Comparison of ENCODE assay signal across 39 mouse cellular contexts in the genomic region with DNA sequence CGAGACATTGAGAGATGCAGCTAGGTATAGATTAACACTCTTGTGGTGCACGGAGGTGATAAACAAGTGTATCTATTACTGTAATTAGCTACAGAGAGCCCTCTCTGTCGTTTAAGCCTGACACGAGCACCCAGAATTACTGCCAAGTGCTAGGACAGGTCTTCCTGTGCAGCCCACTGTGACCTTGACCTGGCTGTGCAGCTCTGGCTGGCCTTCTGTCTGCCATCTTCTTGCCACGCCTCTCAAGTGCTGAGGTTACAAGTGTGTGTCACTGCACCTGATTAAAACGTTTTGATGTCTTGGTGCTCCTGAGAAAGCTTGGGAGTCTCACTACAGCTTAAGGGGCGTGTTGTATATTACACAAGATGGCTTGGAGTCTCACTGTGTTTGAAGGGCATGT. TPM values are rescaled to one million over a fixed set of nuclear protein-coding genes. Genes with fewer than 3 reads are reported as not detected.
A peak's percentile ranks its signal among the peaks of the same experiment; 100 is the strongest.
DNase-seq lines count a peak whose midpoint lies in the region; ATAC-seq and TF ChIP-seq lines count a peak whose summit lies in the region.
"Had no signal": no experiment of that assay in that cellular context is flagged by ENCODE, and none has a peak within 500 bp of the region (broad histone marks: within the 10 kb centered on the region; RNA-seq: fewer than 3 reads in every experiment).

No protein-coding gene starts in this region.

- 0 out of 2 replicates have a peak, but pooled peaks have one; percentile 23 for ATAC-seq in stomach, embryonic 14.5 days (ENCODE audit: insufficient number of reproducible peaks, insufficient read depth, low FRiP score, low read depth)
- ATAC-seq in stomach, postnatal 0 days (ENCODE audit: low FRiP score, low TSS enrichment) = no peak
- ATAC-seq in liver, embryonic 16.5 days (ENCODE audit: low read depth) = peak; percentile 33
- ATAC-seq: forebrain, embryonic 16.5 days; intestine, postnatal 0 days; midbrain, embryonic 16.5 days; Patski had no signal

- intact Hi-C loops in gastrocnemius, adult 2 months (cut with DNase I) = no loop called here
- intact Hi-C loops in gastrocnemius, postnatal 14 days (cut with DNase I; ENCODE audit: low total_unique reads) = no loop called here

- no peaks in the 10 kb centered on the region for H3K4me1 ChIP-seq in stomach, embryonic 14.5 days (ENCODE audit: control insufficient read depth, insufficient read depth, low read length)
- no peaks in the 10 kb centered on the region for H3K4me1 ChIP-seq in stomach, postnatal 0 days (replicated peaks; ENCODE audit: control insufficient read depth, insufficient read depth)
- peaks cover 39% of the 10 kb centered on the region for H3K4me1 ChIP-seq in liver, embryonic 16.5 days (ENCODE audit: control insufficient read depth, low read depth, low read length)

- H3K27ac ChIP-seq in gastrocnemius, adult 2 months = peak overlapping the region; percentile 73
- no peak overlapping the region for H3K27ac ChIP-seq in stomach, embryonic 14.5 days (ENCODE audit: low read length)
- no peak overlapping the region for H3K27ac ChIP-seq in stomach, postnatal 0 days (replicated peaks)
- H3K27ac ChIP-seq in liver, embryonic 16.5 days (ENCODE audit: low read length) = peak overlapping the region; percentile 69
- H3K27ac ChIP-seq: embryonic facial prominence, embryonic 12.5 days; forebrain, embryonic 10.5 days; hindbrain, embryonic 14.5 days; limb, embryonic 12.5 days; neural tube, embryonic 12.5 days had no signal

- H3K27me3 ChIP-seq in stomach, embryonic 14.5 days (ENCODE audit: control insufficient read depth, insufficient read depth, low read length) = no peaks in the 10 kb centered on the region
- H3K27me3 ChIP-seq in stomach, postnatal 0 days (ENCODE audit: control insufficient read depth, insufficient read depth, low read length) = no peaks in the 10 kb centered on the region
- H3K27me3 ChIP-seq in liver, embryonic 16.5 days (ENCODE audit: control insufficient read depth, insufficient read depth, low read depth, low read length) = no peaks in the 10 kb centered on the region
- H3K27me3 ChIP-seq: embryonic facial prominence, embryonic 12.5 days; heart, embryonic 12.5 days; limb, embryonic 12.5 days; neural tube, embryonic 12.5 days; Patski had no signal

- H3K9me3 ChIP-seq in stomach, embryonic 14.5 days (ENCODE audit: control insufficient read depth, low read depth, low read length) = no peaks in the 10 kb centered on the region
- no peaks in the 10 kb centered on the region for H3K9me3 ChIP-seq in stomach, postnatal 0 days (ENCODE audit: control insufficient read depth, low read length)
- H3K9me3 ChIP-seq in liver, embryonic 16.5 days (replicated peaks; ENCODE audit: control insufficient read depth, low read length) = no peaks in the 10 kb centered on the region
- H3K9me3 ChIP-seq: embryonic facial prominence, embryonic 12.5 days; forebrain, embryonic 10.5 days; G1E; limb, embryonic 12.5 days; neural tube, embryonic 12.5 days had no signal

- DNase-seq in gastrocnemius, adult 2 months = no peak
- no peak for DNase-seq in gastrocnemius, postnatal 14 days
- no peak for DNase-seq in stomach, postnatal 0 days (ENCODE audit: low spot score)
- DNase-seq in cerebellum, adult 11-12 months = no peak
- no peak for DNase-seq in lung, postnatal 10 days
- no peak for DNase-seq in right cerebral cortex, postnatal 25 days
- DNase-seq: cerebellum, adult 11 months; cerebellum, adult 9-11 months; embryo, embryonic 11 days; heart, postnatal 4 days; lung, adult 18-20 months; lung, postnatal 14 days; right cerebral cortex, adult 18-20 months; right cerebral cortex, postnatal 4 days; thymus, postnatal 14 days had no signal

- H3K4me2 ChIP-seq in stomach, embryonic 14.5 days (replicated peaks; ENCODE audit: low read depth, low read length) = no peak overlapping the region
- H3K4me2 ChIP-seq in stomach, postnatal 0 days (replicated peaks; ENCODE audit: low read depth) = no peak overlapping the region
- H3K4me2 ChIP-seq in liver, embryonic 16.5 days (ENCODE audit: low read depth, low read length) = peak overlapping the region; percentile 39
- H3K4me2 ChIP-seq: embryonic facial prominence, embryonic 12.5 days; heart, embryonic 12.5 days; hindbrain, embryonic 14.5 days; limb, embryonic 12.5 days; midbrain, embryonic 11.5 days; neural tube, embryonic 12.5 days had no signal

- no peak overlapping the region for H3K9ac ChIP-seq in stomach, embryonic 14.5 days (replicated peaks; ENCODE audit: low read depth, low read length)
- no peak overlapping the region for H3K9ac ChIP-seq in stomach, postnatal 0 days (ENCODE audit: low read length)
- no peak overlapping the region for H3K9ac ChIP-seq in liver, embryonic 16.5 days (ENCODE audit: low read depth, low read length)
- H3K9ac ChIP-seq: embryonic facial prominence, embryonic 12.5 days; heart, embryonic 12.5 days; hindbrain, embryonic 14.5 days; limb, embryonic 12.5 days; neural tube, embryonic 12.5 days had no signal

- WGBS in stomach, embryonic 14.5 days = 68% methylated on average over 7 of the region's 7 CpGs
- 71% methylated on average over 7 of the region's 7 CpGs for WGBS in stomach, postnatal 0 days
- 30% methylated on average over 7 of the region's 7 CpGs for WGBS in liver, embryonic 16.5 days (ENCODE audit: insufficient replicate concordance)

- no peak for TF ChIP-seq CTCF in gastrocnemius, adult 2 months (IDR thresholded peaks at IDR 0.05)
- TF ChIP-seq CTCF in stomach, postnatal 0 days (IDR thresholded peaks at IDR 0.05; ENCODE audit: low read depth) = no peak

- TF ChIP-seq EP300 in stomach, postnatal 0 days (optimal IDR thresholded peaks at IDR 0.05) = no peak

- no peak overlapping the region for H3K4me3 ChIP-seq in gastrocnemius, adult 2 months
- no peak overlapping the region for H3K4me3 ChIP-seq in stomach, embryonic 14.5 days (ENCODE audit: low read depth, low read length)
- H3K4me3 ChIP-seq in stomach, postnatal 0 days (ENCODE audit: low read depth, low read length) = no peak overlapping the region
- no peak overlapping the region for H3K4me3 ChIP-seq in liver, embryonic 16.5 days (ENCODE audit: low read depth, low read length)
- H3K4me3 ChIP-seq: embryonic facial prominence, embryonic 12.5 days; forebrain, embryonic 10.5 days; heart, embryonic 12.5 days; limb, embryonic 12.5 days; neural tube, embryonic 12.5 days had no signal

- peaks cover 18% of the 10 kb centered on the region for H3K36me3 ChIP-seq in stomach, embryonic 14.5 days (ENCODE audit: control insufficient read depth, insufficient read depth, low read length)
- H3K36me3 ChIP-seq in stomach, postnatal 0 days (ENCODE audit: control insufficient read depth, insufficient read depth, low read length) = peaks cover 6% of the 10 kb centered on the region
- peaks cover 33% of the 10 kb centered on the region for H3K36me3 ChIP-seq in liver, embryonic 16.5 days (ENCODE audit: control insufficient read depth, insufficient read depth)

RNA-seq across cellular contexts. Expression of gene Higd1c, which starts 26.7 kb away (rescaled TPM):
- total RNA-seq in gastrocnemius, adult 2 months (2021) = not detected
- total RNA-seq in gastrocnemius, postnatal 14 days (2021) = not detected
- polyA plus RNA-seq in stomach, embryonic 14.5 days (2014; fragmentation: Nextera tagmentation; extraction: Ambion mirVana) = not detected in 2 replicates
- not detected in 2 replicates for polyA plus RNA-seq in stomach, postnatal 0 days (2015; fragmentation: Nextera tagmentation; extraction: Ambion mirVana)
- polyA plus RNA-seq in liver, embryonic 16.5 days (2015; fragmentation: Nextera tagmentation; extraction: Ambion mirVana) = not detected in 2 replicates
- total RNA-seq: G1E; gastrocnemius, adult 8-10 months; heart, postnatal 4 days; layer of hippocampus, adult 18-20 months; layer of hippocampus, postnatal 10 days; left cerebral cortex, adult 18-20 months; left cerebral cortex, postnatal 25 days had no signal
- polyA plus RNA-seq: embryonic facial prominence, embryonic 12.5 days; forebrain, embryonic 10.5 days; forebrain, embryonic 16.5 days; G1E; gonadal fat pad, adult 2 months; heart, embryonic 12.5 days; heart, postnatal 0 days; hindbrain, embryonic 14.5 days; intestine, postnatal 0 days; limb, embryonic 12.5 days; midbrain, embryonic 11.5 days; midbrain, embryonic 16.5 days; Patski; spleen, adult 2 months; urinary bladder, adult 2 months had no signal

RNA-seq across cellular contexts. Expression of gene Gm5475, which starts 30.9 kb away (rescaled TPM):
- not detected for total RNA-seq in gastrocnemius, adult 2 months (2021)
- not detected for total RNA-seq in gastrocnemius, postnatal 14 days (2021)
- polyA plus RNA-seq in stomach, embryonic 14.5 days (2014; fragmentation: Nextera tagmentation; extraction: Ambion mirVana) = not detected in 2 replicates
- 0.11 and 0.15 TPM in 2 replicates for polyA plus RNA-seq in stomach, postnatal 0 days (2015; fragmentation: Nextera tagmentation; extraction: Ambion mirVana)
- polyA plus RNA-seq in liver, embryonic 16.5 days (2015; fragmentation: Nextera tagmentation; extraction: Ambion mirVana) = 0.04 TPM in 1 of 2 replicates, not detected in the other
- total RNA-seq: heart, postnatal 4 days; layer of hippocampus, adult 18-20 months; left cerebral cortex, adult 18-20 months; left cerebral cortex, postnatal 25 days had no signal
- polyA plus RNA-seq: G1E; heart, embryonic 12.5 days; midbrain, embryonic 11.5 days; spleen, adult 2 months; urinary bladder, adult 2 months had no signal

RNA-seq across cellular contexts. Expression of gene Slc11a2, which starts 33.8 kb away (rescaled TPM):
- 10 to 100 TPM; 38.4 to 52.0 TPM for total RNA-seq in gastrocnemius, adult 2 months (2021)
- total RNA-seq in gastrocnemius, postnatal 14 days (2021) = 10 to 100 TPM; 32.3 to 34.8 TPM
- polyA plus RNA-seq in stomach, embryonic 14.5 days (2014; fragmentation: Nextera tagmentation; extraction: Ambion mirVana) = 13.5 and 18.2 TPM in 2 replicates
- polyA plus RNA-seq in stomach, postnatal 0 days (2015; fragmentation: Nextera tagmentation; extraction: Ambion mirVana) = 12.2 and 15.8 TPM in 2 replicates
- polyA plus RNA-seq in liver, embryonic 16.5 days (2015; fragmentation: Nextera tagmentation; extraction: Ambion mirVana) = 37.1 and 40.0 TPM in 2 replicates

RNA-seq across cellular contexts. Expression of gene Mettl7a2, which starts 38.1 kb away (rescaled TPM):
- total RNA-seq in gastrocnemius, adult 2 months (2021) = under 1 TPM; 0.36 to 0.82 TPM
- under 1 TPM; 0.49 TPM for total RNA-seq in gastrocnemius, postnatal 14 days (2021)
- polyA plus RNA-seq in stomach, embryonic 14.5 days (2014; fragmentation: Nextera tagmentation; extraction: Ambion mirVana) = not detected in 2 replicates
- polyA plus RNA-seq in stomach, postnatal 0 days (2015; fragmentation: Nextera tagmentation; extraction: Ambion mirVana) = not detected in 2 replicates
- polyA plus RNA-seq in liver, embryonic 16.5 days (2015; fragmentation: Nextera tagmentation; extraction: Ambion mirVana) = not detected in 2 replicates
- polyA plus RNA-seq: embryonic facial prominence, embryonic 12.5 days; forebrain, embryonic 10.5 days; forebrain, embryonic 16.5 days; heart, embryonic 12.5 days; heart, postnatal 0 days; hindbrain, embryonic 14.5 days; intestine, postnatal 0 days; kidney, embryonic 14.5 days; limb, embryonic 12.5 days; midbrain, embryonic 11.5 days; midbrain, embryonic 16.5 days; spleen, adult 2 months; urinary bladder, adult 2 months had no signal

RNA-seq across cellular contexts. Expression of gene Methig1, which starts 38.1 kb away (rescaled TPM):
- total RNA-seq in gastrocnemius, adult 2 months (2021) = not detected
- total RNA-seq in gastrocnemius, postnatal 14 days (2021) = not detected
- polyA plus RNA-seq in stomach, embryonic 14.5 days (2014; fragmentation: Nextera tagmentation; extraction: Ambion mirVana) = 0.41 TPM in 1 of 2 replicates, not detected in the other
- polyA plus RNA-seq in stomach, postnatal 0 days (2015; fragmentation: Nextera tagmentation; extraction: Ambion mirVana) = 0.17 TPM in 1 of 2 replicates, not detected in the other
- polyA plus RNA-seq in liver, embryonic 16.5 days (2015; fragmentation: Nextera tagmentation; extraction: Ambion mirVana) = 0.08 and 0.13 TPM in 2 replicates
- total RNA-seq: G1E; heart, postnatal 4 days; layer of hippocampus, adult 18-20 months; layer of hippocampus, postnatal 10 days; left cerebral cortex, adult 18-20 months; left cerebral cortex, postnatal 25 days had no signal
- polyA plus RNA-seq: forebrain, embryonic 10.5 days; forebrain, embryonic 16.5 days; heart, embryonic 12.5 days; heart, postnatal 0 days; intestine, postnatal 0 days; midbrain, embryonic 11.5 days; midbrain, embryonic 16.5 days; spleen, adult 2 months; urinary bladder, adult 2 months had no signal

Comparison
In these comparisons a context has a peak if more than half of its experiments do, and no peak if none do; other contexts are left out.
1. H3K27ac ChIP-seq: peak in gastrocnemius, adult 2 months (single experiment) and liver, embryonic 16.5 days (single experiment); none in stomach, embryonic 14.5 days (single experiment) and stomach, postnatal 0 days (single experiment).